Comparison of ENCODE assay signal across 9 mouse cellular contexts in genomic region chr11:121475699-121476415, GRCm38 (mm10). TPM values are rescaled to one million over a fixed set of nuclear protein-coding genes. Genes with fewer than 3 reads are reported as not detected.
A peak's percentile ranks its signal among the peaks of the same experiment; 100 is the strongest.
DNase-seq lines count a peak whose midpoint lies in the region; ATAC-seq and TF ChIP-seq lines count a peak whose summit lies in the region.
"Had no signal": no experiment of that assay in that cellular context is flagged by ENCODE, and none has a peak within 500 bp of the region (broad histone marks: within the 10 kb centered on the region; RNA-seq: fewer than 3 reads in every experiment).

No protein-coding gene starts in this region.

- no peaks in the 10 kb centered on the region for H3K9me3 ChIP-seq in forebrain, embryonic 11.5 days (ENCODE audit: control insufficient read depth, low read length)
- no peaks in the 10 kb centered on the region for H3K9me3 ChIP-seq in midbrain, embryonic 13.5 days
- H3K9me3 ChIP-seq: stomach, embryonic 15.5 days had no signal

- no peak overlapping the region for H3K4me2 ChIP-seq in forebrain, embryonic 11.5 days (ENCODE audit: low read depth, low read length, severe bottlenecking)
- no peak overlapping the region for H3K4me2 ChIP-seq in midbrain, embryonic 13.5 days (replicated peaks)
- H3K4me2 ChIP-seq: stomach, embryonic 15.5 days had no signal

- no peaks in the 10 kb centered on the region for H3K27me3 ChIP-seq in heart, adult 2 months (ENCODE audit: control insufficient read depth, insufficient read depth, low read length)
- no peaks in the 10 kb centered on the region for H3K27me3 ChIP-seq in forebrain, embryonic 11.5 days (ENCODE audit: control insufficient read depth, insufficient read depth, low read length)
- H3K27me3 ChIP-seq in midbrain, embryonic 13.5 days = no peaks in the 10 kb centered on the region
- H3K27me3 ChIP-seq: stomach, embryonic 15.5 days had no signal

- intact Hi-C loops in heart, adult 2 months (cut with DNase I) = loop anchor here (1.0 to 10.0 kb wide), 3 partner anchors 149 to 332 kb away; no protein-coding TSS in a partner anchor
- intact Hi-C loops in heart, postnatal 25 days (cut with DNase I) = loop anchor here (1.0 to 10.0 kb wide), 2 partner anchors 119 to 332 kb away; no protein-coding TSS in a partner anchor
- intact Hi-C loops in left cerebral cortex, adult 2 months (cut with DNase I) = loop anchor here (1.0 to 5.0 kb wide), 2 partner anchors 121 to 332 kb away; no protein-coding TSS in a partner anchor

- TF ChIP-seq CTCF in heart, adult 2 months (IDR thresholded peaks at IDR 0.05) = peak; percentile 98
- peak; percentile 95 for TF ChIP-seq CTCF in left cerebral cortex, adult 2 months (IDR thresholded peaks at IDR 0.05)

- WGBS in heart, adult 2 months = 30% methylated on average over 9 of the region's 9 CpGs
- 38% methylated on average over 9 of the region's 9 CpGs for WGBS in forebrain, embryonic 11.5 days
- 38% methylated on average over 9 of the region's 9 CpGs for WGBS in midbrain, embryonic 13.5 days

- H3K4me1 ChIP-seq in heart, adult 2 months (ENCODE audit: control insufficient read depth, insufficient read depth, low read length) = no peaks in the 10 kb centered on the region
- no peaks in the 10 kb centered on the region for H3K4me1 ChIP-seq in forebrain, embryonic 11.5 days (replicated peaks; ENCODE audit: control insufficient read depth, insufficient read depth, low read length)
- H3K4me1 ChIP-seq in midbrain, embryonic 13.5 days (replicated peaks) = no peaks in the 10 kb centered on the region
- H3K4me1 ChIP-seq: stomach, embryonic 15.5 days had no signal

- no peak overlapping the region for H3K9ac ChIP-seq in heart, adult 2 months (ENCODE audit: low read depth, low read length)
- no peak overlapping the region for H3K9ac ChIP-seq in forebrain, embryonic 11.5 days (ENCODE audit: low read length)
- H3K9ac ChIP-seq in midbrain, embryonic 13.5 days (replicated peaks) = no peak overlapping the region
- H3K9ac ChIP-seq: stomach, embryonic 15.5 days had no signal

- TF ChIP-seq POLR2A in heart, adult 2 months (IDR thresholded peaks at IDR 0.05; ENCODE audit: insufficient read depth, low read depth, low read length) = no peak

- H3K36me3 ChIP-seq in heart, adult 2 months (ENCODE audit: control insufficient read depth, insufficient read depth, low read length) = no peaks in the 10 kb centered on the region
- no peaks in the 10 kb centered on the region; the same call in 1 of the 2 replicates for H3K36me3 ChIP-seq in forebrain, embryonic 11.5 days (ENCODE audit: control insufficient read depth, insufficient read depth, low read length)
- H3K36me3 ChIP-seq in midbrain, embryonic 13.5 days = peaks cover 37% of the 10 kb centered on the region

- no peak overlapping the region for H3K4me3 ChIP-seq in heart, adult 2 months
- no peak overlapping the region for H3K4me3 ChIP-seq in forebrain, embryonic 11.5 days (ENCODE audit: low read depth, low read length)
- no peak overlapping the region for H3K4me3 ChIP-seq in left cerebral cortex, adult 2 months
- H3K4me3 ChIP-seq in midbrain, embryonic 13.5 days (replicated peaks) = no peak overlapping the region
- H3K4me3 ChIP-seq: stomach, embryonic 15.5 days had no signal

- no peak overlapping the region for H3K27ac ChIP-seq in heart, adult 2 months
- H3K27ac ChIP-seq in forebrain, embryonic 11.5 days (ENCODE audit: low read depth, low read length) = no peak overlapping the region
- H3K27ac ChIP-seq in left cerebral cortex, adult 2 months = no peak overlapping the region
- H3K27ac ChIP-seq in midbrain, embryonic 13.5 days = no peak overlapping the region
- H3K27ac ChIP-seq: stomach, embryonic 15.5 days had no signal

- peak; percentile 58 to 74 for DNase-seq in heart, adult 2 months
- no peak for DNase-seq in heart, postnatal 25 days (ENCODE audit: low spot score)
- DNase-seq in brain, adult 2 months (ENCODE audit: low read depth, low spot score) = peak; percentile 78
- DNase-seq in forebrain, embryonic 11.5 days (ENCODE audit: low spot score) = peak; percentile 81
- peak; percentile 31 for DNase-seq in hindlimb bud, embryonic 11.5 days (ENCODE audit: extremely low spot score, low read depth, low spot score)
- peak; percentile 69 to 73 for DNase-seq in left cerebral cortex, adult 2 months (ENCODE audit: extremely low spot score in 1 of 2, low spot score in 2 of 2)
- DNase-seq in spleen, postnatal 36 days (ENCODE audit: low spot score in 2 of 2) = peak; percentile 53 to 60

- H3K79me2 ChIP-seq in heart, adult 2 months (replicated peaks; ENCODE audit: control insufficient read depth, insufficient read depth, low read length) = no peaks in the 10 kb centered on the region

- TF ChIP-seq EP300 in heart, adult 2 months (IDR thresholded peaks at IDR 0.05; ENCODE audit: insufficient read depth, low read depth, low read length) = peak; percentile 67; the same call in 1 of the 2 replicates

- no peak; the same call in 1 of the 2 replicates for ATAC-seq in forebrain, embryonic 11.5 days (replicated peaks; ENCODE audit: low FRiP score)
- ATAC-seq in midbrain, embryonic 13.5 days = 0 out of 2 replicates have a peak, but pooled peaks have one; percentile 37

RNA-seq across cellular contexts. Expression of gene Tbcd, which starts 24.1 kb away (rescaled TPM):
- total RNA-seq in heart, adult 2 months (2021) = 10 to 100 TPM; 10.6 to 11.4 TPM
- polyA plus RNA-seq in heart, adult 2 months (2012; rRNA removed) = 17.4 and 20.3 TPM in 2 replicates
- total RNA-seq in heart, postnatal 25 days (2021) = 10 to 100 TPM in 1 of 2 experiments, 1 to 10 TPM in 1; 10.0 to 11.5 TPM
- polyA plus RNA-seq in forebrain, embryonic 11.5 days (2014; fragmentation: Nextera tagmentation; extraction: Ambion mirVana) = 49.8 and 54.9 TPM in 2 replicates
- 10 to 100 TPM; 34.7 to 37.1 TPM for total RNA-seq in left cerebral cortex, adult 2 months (2021)
- 56.2 and 56.3 TPM in 2 replicates for polyA plus RNA-seq in midbrain, embryonic 13.5 days (2015; fragmentation: Nextera tagmentation; extraction: Ambion mirVana)

RNA-seq across cellular contexts. Expression of gene Fn3k, which starts 41.1 kb away (rescaled TPM):
- 10 to 100 TPM; 23.6 to 26.3 TPM for total RNA-seq in heart, adult 2 months (2021)
- polyA plus RNA-seq in heart, adult 2 months (2012; rRNA removed) = 20.4 and 23.7 TPM in 2 replicates
- total RNA-seq in heart, postnatal 25 days (2021) = 10 to 100 TPM; 23.7 to 27.6 TPM
- 1.3 and 1.7 TPM in 2 replicates for polyA plus RNA-seq in forebrain, embryonic 11.5 days (2014; fragmentation: Nextera tagmentation; extraction: Ambion mirVana)
- total RNA-seq in left cerebral cortex, adult 2 months (2021) = 10 to 100 TPM; 56.4 to 57.1 TPM
- 3.8 and 4.4 TPM in 2 replicates for polyA plus RNA-seq in midbrain, embryonic 13.5 days (2015; fragmentation: Nextera tagmentation; extraction: Ambion mirVana)

RNA-seq across cellular contexts. Expression of gene Zfp750, which starts 43.3 kb away (rescaled TPM):
- under 1 TPM; 0.09 to 0.21 TPM for total RNA-seq in heart, adult 2 months (2021)
- polyA plus RNA-seq in heart, adult 2 months (2012; rRNA removed) = 0.09 and 0.14 TPM in 2 replicates
- under 1 TPM in 1 of 2 experiments, not detected in 1; 0.08 TPM for total RNA-seq in heart, postnatal 25 days (2021)
- 0.48 and 0.56 TPM in 2 replicates for polyA plus RNA-seq in forebrain, embryonic 11.5 days (2014; fragmentation: Nextera tagmentation; extraction: Ambion mirVana)
- under 1 TPM; 0.09 to 0.16 TPM for total RNA-seq in left cerebral cortex, adult 2 months (2021)
- 0.27 and 0.57 TPM in 2 replicates for polyA plus RNA-seq in midbrain, embryonic 13.5 days (2015; fragmentation: Nextera tagmentation; extraction: Ambion mirVana)

RNA-seq across cellular contexts. Expression of gene Fn3krp, which starts 54.7 kb away (rescaled TPM):
- total RNA-seq in heart, adult 2 months (2021) = 1 to 10 TPM; 6.2 to 6.9 TPM
- 7.1 and 9.1 TPM in 2 replicates for polyA plus RNA-seq in heart, adult 2 months (2012; rRNA removed)
- total RNA-seq in heart, postnatal 25 days (2021) = 1 to 10 TPM; 7.4 to 7.8 TPM
- polyA plus RNA-seq in forebrain, embryonic 11.5 days (2014; fragmentation: Nextera tagmentation; extraction: Ambion mirVana) = 8.5 and 8.9 TPM in 2 replicates
- total RNA-seq in left cerebral cortex, adult 2 months (2021) = 10 to 100 TPM; 46.2 to 49.0 TPM
- 11.7 and 11.9 TPM in 2 replicates for polyA plus RNA-seq in midbrain, embryonic 13.5 days (2015; fragmentation: Nextera tagmentation; extraction: Ambion mirVana)
